Mouse (Mus musculus) liver, postnatal 0 days (tissue): ENCODE results near the gene Mdm2.

Experiments
- CTCF ChIP-seq: sonication (generic); IDR thresholded peaks from 2 replicates; pipeline ENCODE4 v1.5.1; 2016; ENCODE audit warnings: antibody characterized with exemption, low read depth
- EP300 ChIP-seq: IDR thresholded peaks from 2 replicates; pipeline ENCODE4 v1.6.1; 2016; ENCODE audit warnings: antibody characterized with exemption, low read depth, mild to moderate bottlenecking

GRCm38 (mm10) chr10:117753711-117754608 lies 43.4 kb upstream of the Mdm2 start:
- TF ChIP-seq CTCF (no peak), EP300 (no peak)
